Mouse (Mus musculus) heart, embryonic 14.5 days (tissue): ENCODE measurements at regions not wholly inside any gene's neighbourhood (a gene's known extent, or its start where the extent isn't known, plus 50 kb on each side); places are given as distances from the start of the nearest gene placed in this dataset.

Experiments
- ATAC-seq: fragments of 200-750 bp; cut with Nextera tagmentation; 2 replicates; pipeline ENCODE4 v1.8.0; 2017; ENCODE audit warnings: low read depth, moderate TSS enrichment; ENCODE audit not compliant: insufficient number of reproducible peaks, insufficient read depth, low FRiP score
- H3K27ac ChIP-seq, 2 experiments: fragments of 200-500 bp in 1 of 2; fragments of 300-500 bp in 1 of 2; sonication (generic) in 1 of 2; replicated peaks in 1 of 2; 2 replicates each; pipeline ENCODE4 v1.5.1; 2012 to 2014; ENCODE audit warnings: low read depth in 2 of 2, low read length in 2 of 2, control low read depth in 1 of 2, mild to moderate bottlenecking in 1 of 2, mixed read lengths in 1 of 2; ENCODE audit not compliant: control insufficient read depth in 1 of 2, insufficient read depth in 1 of 2
- H3K27me3 ChIP-seq: fragments of 300-500 bp; sonication (generic); 2 replicates; pipeline ENCODE4 v1.6.1; 2014; ENCODE audit warnings: mild to moderate bottlenecking, low read length, control low read depth; ENCODE audit not compliant: control insufficient read depth, insufficient read depth
- H3K36me3 ChIP-seq: fragments of 300-500 bp; sonication (generic); 2 replicates; pipeline ENCODE4 v1.6.1; 2014; ENCODE audit warnings: mild to moderate bottlenecking, control low read depth, low read length, mixed read lengths; ENCODE audit not compliant: control insufficient read depth, insufficient read depth
- H3K4me1 ChIP-seq, 2 experiments: fragments of 200-500 bp in 1 of 2; fragments of 300-500 bp in 1 of 2; sonication (generic) in 1 of 2; 2 replicates each; pipeline ENCODE4 v1.6.1; 2012 to 2014; ENCODE audit warnings: low read length in 2 of 2, control low read depth in 1 of 2, mixed read lengths in 1 of 2; ENCODE audit not compliant: control insufficient read depth in 2 of 2, insufficient read depth in 2 of 2
- H3K4me2 ChIP-seq: fragments of 300-500 bp; sonication (generic); 2 replicates; pipeline ENCODE4 v1.6.1; 2014; ENCODE audit warnings: mild to moderate bottlenecking, low read length
- H3K4me3 ChIP-seq, 2 experiments: fragments of 200-500 bp in 1 of 2; fragments of 300-500 bp in 1 of 2; sonication (generic) in 1 of 2; 2 replicates each; pipeline ENCODE4 v1.5.1; 2012 to 2014; ENCODE audit warnings: low read length in 2 of 2, mild to moderate bottlenecking in 2 of 2, control low read depth in 1 of 2, low read depth in 1 of 2, moderate library complexity in 1 of 2; ENCODE audit not compliant: control insufficient read depth in 1 of 2, insufficient read depth in 1 of 2
- H3K9ac ChIP-seq: fragments of 300-500 bp; sonication (generic); 2 replicates; pipeline ENCODE4 v1.6.1; 2014; ENCODE audit warnings: mild to moderate bottlenecking, low read length
- H3K9me3 ChIP-seq: fragments of 300-500 bp; sonication (generic); 2 replicates; pipeline ENCODE4 v1.6.1; 2016; ENCODE audit warnings: low read length, control low read depth; ENCODE audit not compliant: control insufficient read depth
- WGBS: fragments of 180-500 bp; shearing (Covaris S2); extraction: QIAGEN DNeasy Blood & Tissue Kit; methylation state at CpG from one replicate; pipeline ENCODE4 v1.1.7; 2014; 5-methylcytosine and 5-hydroxymethylcytosine counted together

DNA sequence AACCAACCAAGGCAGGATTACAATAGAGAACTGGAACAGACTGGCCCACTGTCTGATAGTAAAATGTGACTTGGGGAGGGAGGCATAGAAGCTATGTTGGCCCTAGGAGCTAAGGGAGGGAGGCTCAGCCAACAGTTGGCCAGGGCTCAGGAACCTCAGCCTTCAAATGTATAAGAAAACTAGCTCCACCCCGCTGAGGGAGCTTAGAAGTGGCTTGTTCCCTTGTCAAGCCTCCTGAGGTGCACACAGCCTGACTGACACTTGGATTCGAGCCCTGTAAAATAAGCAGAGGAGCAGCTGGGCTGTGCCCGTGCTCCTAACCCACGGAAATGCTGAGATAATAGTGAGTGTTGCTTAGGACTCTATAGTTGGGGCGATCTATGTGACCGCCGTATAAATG is 144.7 kb downstream of the Fam43a start:
- no peak for ATAC-seq
- no peaks in the 10 kb centered on the region for H3K9me3 ChIP-seq
- peaks cover 10 to 21% of the 10 kb centered on the region in 2 experiments for H3K4me1 ChIP-seq
- H3K36me3 ChIP-seq, result no peaks in the 10 kb centered on the region
- H3K27me3 ChIP-seq, result no peaks in the 10 kb centered on the region
- H3K4me2 ChIP-seq, result no peak overlapping the region
- H3K27ac ChIP-seq, result no peak overlapping the region
- H3K9ac ChIP-seq, result no peak overlapping the region
- WGBS, result 41% methylated on average over 7 of the region's 7 CpGs
- H3K4me3 ChIP-seq, result no peak overlapping the region

- H3K27me3 ChIP-seq, result no peaks in the 10 kb centered on the region
- H3K4me2 ChIP-seq, result no peak overlapping the region
- no peak overlapping the region for H3K9ac ChIP-seq
- 44% methylated on average over 11 of the region's 11 CpGs for WGBS
- H3K9me3 ChIP-seq, result no peaks in the 10 kb centered on the region
- H3K4me1 ChIP-seq, result peaks cover 7 to 14% of the 10 kb centered on the region in 2 experiments
- no peak for ATAC-seq
- H3K36me3 ChIP-seq, result no peaks in the 10 kb centered on the region
- no peak overlapping the region for H3K27ac ChIP-seq
- H3K4me3 ChIP-seq, result no peak overlapping the region
These were observed 146.2 kb downstream of the Fam43a start for GRCm38 (mm10) chr16:30745598-30746181.

- Histone ChIP-seq H3K4me2 (no peak overlapping the region), H3K36me3 (no peaks in the 10 kb centered on the region), H3K4me3 (no peak overlapping the region), H3K9me3 (no peaks in the 10 kb centered on the region), H3K9ac (no peak overlapping the region), H3K4me1 (peaks cover 7 to 14% of the 10 kb centered on the region in 2 experiments), H3K27ac (no peak overlapping the region), H3K27me3 (no peaks in the 10 kb centered on the region)
- WGBS, result 84% methylated on average over 8 of the region's 8 CpGs
- no peak for ATAC-seq
These were observed 146.7 kb downstream of the Fam43a start for GRCm38 (mm10) chr16:30746211-30746610.

DNA sequence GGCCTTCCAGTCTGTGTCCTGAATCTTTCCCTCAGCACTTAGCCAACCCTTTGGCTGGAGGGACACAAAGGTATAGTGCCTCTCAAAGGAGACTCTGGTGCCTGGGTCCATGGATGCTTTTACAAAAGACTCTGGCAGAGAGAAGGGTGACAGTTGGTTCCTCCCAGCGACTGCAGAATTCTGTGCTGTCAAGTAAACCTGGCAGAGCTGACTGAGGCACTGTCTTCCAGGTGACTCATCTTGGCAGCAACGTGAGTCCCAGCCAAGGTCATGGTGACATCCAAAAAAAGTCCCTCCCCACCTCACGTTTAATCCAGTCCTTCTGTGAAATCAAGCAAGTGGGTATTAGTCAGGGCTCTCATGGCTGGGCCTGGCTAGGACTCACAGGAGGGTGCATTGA is 150.3 kb downstream of the Fam43a start:
- 42% methylated on average over 3 of the region's 3 CpGs for WGBS
- H3K27ac ChIP-seq, result no peak overlapping the region
- H3K36me3 ChIP-seq, result no peaks in the 10 kb centered on the region
- H3K4me2 ChIP-seq, result no peak overlapping the region
- no peak overlapping the region for H3K4me3 ChIP-seq
- no peaks in the 10 kb centered on the region for H3K9me3 ChIP-seq
- no peak for ATAC-seq
- peaks cover 3 to 6% of the 10 kb centered on the region in 2 experiments; a peak in 1 of 4 replicates for H3K4me1 ChIP-seq
- H3K9ac ChIP-seq, result no peak overlapping the region
- no peaks in the 10 kb centered on the region for H3K27me3 ChIP-seq

DNA sequence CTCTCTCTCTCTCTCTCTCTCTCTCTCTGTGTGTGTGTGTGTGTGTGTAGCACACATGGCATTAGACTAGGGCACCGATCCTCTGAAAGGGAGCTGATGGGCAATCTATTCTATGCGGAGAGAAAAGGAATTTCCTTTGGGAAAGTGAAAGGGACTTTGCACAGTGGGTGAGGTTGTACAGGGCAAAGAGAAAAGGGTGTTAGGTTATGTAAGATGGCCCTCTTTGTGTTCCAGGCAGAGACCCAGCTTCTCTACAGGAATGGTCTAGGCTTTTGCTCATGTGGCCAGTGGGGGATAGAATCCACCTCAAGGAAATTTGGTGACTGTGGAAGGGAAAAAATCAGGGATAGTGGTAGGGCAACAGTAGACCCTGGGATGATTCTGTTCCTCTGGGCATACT is 156.2 kb downstream of the Fam43a start:
- Histone ChIP-seq H3K27me3 (no peaks in the 10 kb centered on the region), H3K27ac (no peak overlapping the region), H3K36me3 (no peaks in the 10 kb centered on the region), H3K9ac (no peak overlapping the region), H3K4me1 (no peaks in the 10 kb centered on the region), H3K4me3 (no peak overlapping the region), H3K9me3 (no peaks in the 10 kb centered on the region), H3K4me2 (no peak overlapping the region)
- WGBS, result 93% methylated on average over 2 of the region's 2 CpGs
- ATAC-seq, result no peak

- H3K4me2 ChIP-seq, result no peak overlapping the region
- H3K9me3 ChIP-seq, result no peaks in the 10 kb centered on the region
- 87% methylated on average over 5 of the region's 5 CpGs for WGBS
- no peak overlapping the region for H3K27ac ChIP-seq
- no peak overlapping the region for H3K4me3 ChIP-seq
- no peaks in the 10 kb centered on the region for H3K36me3 ChIP-seq
- H3K4me1 ChIP-seq, result no peaks in the 10 kb centered on the region
- no peak overlapping the region for H3K9ac ChIP-seq
- no peak for ATAC-seq
- H3K27me3 ChIP-seq, result no peaks in the 10 kb centered on the region
These were observed 157.2 kb downstream of the Fam43a start for GRCm38 (mm10) chr16:30756678-30757077.

DNA sequence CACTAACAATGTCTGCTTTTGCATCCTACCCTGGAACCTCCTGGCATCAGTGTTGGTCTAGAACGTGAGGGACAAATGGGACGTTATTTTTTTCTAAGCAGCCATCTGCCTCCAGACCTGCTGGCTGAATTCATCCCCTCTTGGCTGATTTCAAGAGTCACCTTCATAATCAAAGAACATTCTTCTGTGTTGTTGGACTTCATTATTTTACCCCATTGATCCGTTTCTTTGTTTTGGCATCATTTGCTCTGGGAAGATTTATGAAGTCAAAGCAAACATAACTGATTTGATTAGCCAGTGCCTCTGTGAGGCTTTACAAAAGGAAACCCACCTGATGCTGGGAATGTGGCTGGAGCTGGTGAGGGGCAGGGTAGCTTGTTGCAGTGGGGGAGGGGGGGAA is 158.0 kb downstream of the Fam43a start:
- ATAC-seq, result no peak
- 79% methylated on average over 3 of the region's 3 CpGs for WGBS
- no peaks in the 10 kb centered on the region for H3K4me1 ChIP-seq
- no peaks in the 10 kb centered on the region for H3K36me3 ChIP-seq
- H3K4me3 ChIP-seq, result no peak overlapping the region
- no peaks in the 10 kb centered on the region for H3K27me3 ChIP-seq
- no peaks in the 10 kb centered on the region for H3K9me3 ChIP-seq
- no peak overlapping the region for H3K4me2 ChIP-seq
- no peak overlapping the region for H3K27ac ChIP-seq
- no peak overlapping the region for H3K9ac ChIP-seq

DNA sequence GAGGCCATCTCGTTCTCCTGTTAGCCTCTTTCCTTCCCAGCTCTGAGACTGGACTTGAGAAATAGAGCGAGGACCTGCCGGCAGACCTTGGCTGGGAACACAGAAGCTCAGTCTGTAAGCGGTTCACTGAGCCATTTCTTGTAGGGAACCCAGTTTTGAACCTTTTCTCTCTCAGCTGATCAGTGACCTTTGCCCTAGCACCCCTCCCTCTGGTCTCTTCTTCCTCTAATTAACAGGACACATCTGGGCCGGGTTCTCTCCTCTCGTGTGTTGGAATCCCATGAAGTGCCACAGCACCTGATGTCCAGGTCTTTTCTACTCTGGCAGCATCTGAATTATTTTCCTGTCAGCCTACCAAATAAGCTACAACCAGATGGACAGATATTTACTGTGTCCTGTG is 158.5 kb downstream of the Fam43a start:
- ATAC-seq, result no peak
- no peak overlapping the region for H3K9ac ChIP-seq
- H3K9me3 ChIP-seq, result no peaks in the 10 kb centered on the region
- H3K27ac ChIP-seq, result no peak overlapping the region
- H3K27me3 ChIP-seq, result no peaks in the 10 kb centered on the region
- WGBS, result 81% methylated on average over 6 of the region's 6 CpGs
- no peaks in the 10 kb centered on the region for H3K36me3 ChIP-seq
- no peak overlapping the region for H3K4me3 ChIP-seq
- H3K4me2 ChIP-seq, result no peak overlapping the region
- H3K4me1 ChIP-seq, result no peaks in the 10 kb centered on the region
